Mouse (Mus musculus) yolk sac, embryonic 10.5 days (tissue): ENCODE results near the gene Fam135a.
"Not testable (repeated sequence)": the region's sequence is repeated elsewhere in the genome, so short reads cannot be mapped to it uniquely, and the experiment has no call there.

Source experiments
- DNase-seq: peaks from one replicate; pipeline ENCODE4 v3.0.0-alpha.2; 2017; ENCODE audit warnings: low spot score

Fam135a gene

GRCm38 (mm10) chr1:24066706-24067105 is 33.4 kb downstream of the Fam135a start:
- DNase-seq, result no peak

- no peak for DNase-seq
Observed at GRCm38 (mm10) chr1:24055706-24056105, 44.4 kb downstream of the Fam135a start.

- DNase-seq, result no peak
Observed at GRCm38 (mm10) chr1:24046730-24047510, 53.2 kb downstream of the Fam135a start.

GRCm38 (mm10) chr1:24045627-24046026 is 54.5 kb downstream of the Fam135a start:
- DNase-seq, result no peak

GRCm38 (mm10) chr1:24043007-24043406 is 57.1 kb downstream of the Fam135a start:
- no peak for DNase-seq

DNA sequence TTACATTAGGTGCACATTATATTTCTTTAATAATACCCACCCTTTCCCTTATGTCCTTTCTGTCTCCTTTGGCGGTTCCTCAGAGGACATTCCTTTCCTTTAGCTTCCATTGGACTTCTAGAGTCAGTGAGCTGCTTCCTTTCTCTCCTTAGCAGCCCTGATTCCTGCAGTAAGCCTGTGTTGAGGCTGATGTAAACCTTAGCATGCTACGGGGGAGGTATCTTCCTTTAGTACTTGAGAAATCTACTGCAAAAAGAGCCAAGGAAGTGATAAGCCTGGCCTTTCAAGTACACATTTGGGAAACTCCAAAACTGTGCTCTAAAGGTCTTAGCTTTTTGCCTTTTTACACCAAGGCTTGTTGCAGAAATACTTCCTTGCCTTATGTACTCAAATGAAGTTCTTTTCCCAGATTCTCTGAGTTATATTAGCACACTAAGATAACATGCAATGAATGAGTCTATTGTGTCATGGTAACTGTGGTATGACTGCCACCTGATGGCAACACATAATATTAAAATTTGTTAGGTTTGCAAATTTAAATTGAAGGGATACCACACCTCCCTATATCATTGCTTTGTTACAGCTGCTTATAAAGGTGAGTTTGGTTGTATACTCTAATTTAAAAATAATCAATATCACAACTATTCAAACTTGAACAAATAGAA is 66.2 kb downstream of the Fam135a start:
- DNase-seq, result no peak

DNA sequence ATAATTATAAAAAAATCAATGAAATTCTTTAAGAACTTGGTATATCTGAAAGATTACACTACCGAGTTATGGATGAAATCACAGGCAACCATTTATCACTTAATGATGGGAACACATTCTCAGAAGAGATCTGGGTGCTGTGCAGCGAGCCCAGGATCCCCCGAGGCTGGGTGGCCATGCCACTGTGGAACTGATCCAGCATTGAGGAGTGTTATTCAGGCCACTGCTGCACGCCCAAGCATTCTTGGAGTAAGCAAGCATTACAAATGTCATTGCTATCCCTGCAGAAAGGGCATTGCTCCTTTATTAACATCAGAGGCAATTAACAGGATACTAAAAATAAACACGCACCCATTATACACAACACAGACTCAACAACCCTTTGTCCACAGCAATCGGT is 89.3 kb downstream of the Fam135a start:
- no peak for DNase-seq

GRCm38 (mm10) chr1:24010016-24010415 is 90.1 kb downstream of the Fam135a start:
- no peak for DNase-seq

DNA sequence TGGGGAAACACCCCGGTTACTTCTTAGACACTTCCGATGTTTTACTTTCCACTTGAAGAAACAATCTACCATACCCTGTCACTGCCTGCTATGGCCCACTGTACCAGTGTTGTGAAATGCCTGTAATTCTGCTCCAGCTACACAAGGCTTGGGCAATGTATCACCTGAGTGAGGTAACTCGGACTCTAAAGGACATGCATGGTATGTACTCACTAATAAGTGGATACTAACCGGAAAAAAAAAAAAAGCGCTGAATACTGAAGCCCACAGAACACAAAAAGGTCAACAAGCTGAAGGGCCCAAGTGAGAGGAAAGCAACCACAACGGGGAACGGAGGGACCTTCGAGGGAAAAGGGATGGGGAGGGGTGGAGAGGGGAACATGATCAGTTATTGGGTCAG is 92.5 kb downstream of the Fam135a start:
- no peak for DNase-seq

DNA sequence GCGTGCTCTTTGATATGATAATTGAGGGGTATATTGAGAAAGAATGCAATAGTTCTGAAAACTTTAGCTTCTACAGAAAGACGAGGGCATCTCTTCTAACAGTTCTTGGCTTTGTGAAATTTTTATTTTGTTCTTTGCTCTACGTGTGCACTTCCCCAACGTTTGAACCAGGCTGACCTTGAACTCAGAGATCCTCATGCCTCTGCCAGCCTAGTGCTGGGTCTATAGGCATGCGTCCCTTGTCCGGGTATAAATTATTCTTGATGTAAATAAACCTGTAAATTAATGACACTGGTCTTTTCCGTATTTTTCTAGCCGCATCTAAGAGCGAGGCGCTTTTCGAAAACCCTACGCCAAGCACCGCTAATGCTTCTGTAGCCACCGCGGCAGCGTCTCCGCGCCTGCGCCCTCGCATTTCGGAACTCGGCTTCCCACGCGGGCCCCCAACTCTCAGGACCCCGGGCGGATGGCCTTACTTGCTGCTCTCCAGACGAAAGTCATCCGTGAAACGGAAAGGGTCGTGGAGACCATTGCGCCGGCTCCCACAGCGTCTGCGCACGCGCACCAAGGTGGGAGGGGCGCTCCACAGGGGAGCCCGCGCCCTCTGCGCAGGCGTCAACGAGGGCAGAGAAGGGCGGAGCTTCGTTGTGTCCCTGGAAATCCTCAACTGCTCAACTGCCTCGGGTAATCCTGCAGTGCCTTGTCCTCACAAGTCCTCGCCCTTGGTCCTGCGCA is 94.9 kb downstream of the Fam135a start, which contains the start of gene Sdhaf4:
TSS of gene Sdhaf4 (minus strand) at position 587 of the 735 bp plus-strand sequence.
- DNase-seq, result peak; percentile 90

DNA sequence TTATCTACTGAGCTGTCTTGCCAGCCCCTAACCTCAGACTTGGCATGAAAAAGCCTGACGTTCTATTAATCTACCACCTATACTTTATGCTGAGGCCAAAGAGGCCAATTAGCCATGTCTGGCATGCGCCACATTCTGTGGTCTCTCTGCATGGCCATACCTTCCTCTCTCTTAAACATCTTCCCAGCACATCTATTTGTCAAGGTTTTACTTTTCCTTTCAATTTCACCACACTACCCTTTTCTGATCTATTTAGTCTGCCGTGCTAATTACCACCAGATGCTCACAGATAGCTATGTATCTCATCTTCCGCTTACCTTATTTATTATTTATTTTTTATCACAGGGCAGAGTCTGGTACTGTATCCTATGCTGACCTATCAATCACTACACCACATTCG is 100.8 kb downstream of the Fam135a start:
- no peak for DNase-seq

DNA sequence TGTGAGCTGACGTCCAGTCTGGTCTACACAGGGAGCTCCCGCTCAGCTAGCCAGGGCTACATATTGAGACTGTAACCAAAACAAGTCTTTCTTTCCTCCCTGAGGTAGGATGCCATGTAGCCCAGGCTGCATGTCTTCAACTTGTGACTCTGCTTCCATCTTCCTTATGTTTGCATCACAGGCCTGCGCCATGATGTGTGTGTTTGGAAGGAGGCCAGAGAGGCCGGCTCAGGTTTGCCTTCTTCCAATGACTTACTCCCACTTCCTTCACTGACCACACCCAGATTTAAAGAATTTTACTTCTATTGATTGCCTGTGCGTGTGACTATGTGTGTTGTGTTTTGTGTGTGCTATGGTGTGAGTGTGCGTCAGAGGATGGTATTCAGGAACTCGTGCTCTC is 101.3 kb downstream of the Fam135a start:
- DNase-seq, result no peak

- no peak for DNase-seq
Observed at GRCm38 (mm10) chr1:23998120-23998810, 101.9 kb downstream of the Fam135a start.

DNA sequence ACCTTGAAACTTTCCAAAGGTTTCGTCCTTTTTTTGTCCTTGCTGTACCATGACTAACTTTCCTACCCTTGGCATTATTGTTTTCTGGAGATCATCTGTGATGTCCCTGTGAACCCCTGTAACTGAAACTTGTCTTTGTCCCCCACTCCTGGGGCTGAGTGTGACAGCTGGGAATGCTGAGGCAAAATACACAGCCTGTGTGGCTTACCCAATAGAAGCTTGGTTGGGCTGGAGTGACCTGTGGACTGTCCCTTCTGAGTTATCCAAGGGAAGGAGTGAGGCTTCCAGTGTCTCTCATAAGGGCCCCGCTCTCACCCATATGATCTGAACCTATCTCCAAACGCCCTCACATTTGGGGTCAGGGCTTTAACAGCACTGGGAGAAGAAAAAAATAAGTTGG is 102.6 kb downstream of the Fam135a start:
- no peak for DNase-seq

DNA sequence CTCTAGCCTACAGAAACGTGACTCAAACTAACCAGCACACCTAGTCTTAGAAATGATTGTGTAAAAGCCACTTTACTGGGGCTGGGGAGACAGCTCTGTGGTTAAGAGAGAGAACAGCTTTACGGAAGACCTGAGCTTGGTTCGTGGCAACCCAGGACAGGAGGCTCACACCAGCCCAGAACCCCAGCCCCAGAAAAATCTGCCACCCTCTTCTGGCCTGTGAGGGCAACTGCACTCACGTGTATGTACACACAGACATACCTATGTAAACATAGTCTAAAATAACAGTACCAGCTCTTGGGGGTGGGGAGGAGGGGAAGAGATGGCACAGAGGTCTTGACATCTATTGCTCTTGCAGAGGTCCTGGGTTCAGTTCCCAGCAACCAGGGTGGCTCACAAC is 104.7 kb downstream of the Fam135a start:
- DNase-seq, result no peak

GRCm38 (mm10) chr1:23983118-23983517 is 117.0 kb downstream of the Fam135a start:
- no peak for DNase-seq

DNA sequence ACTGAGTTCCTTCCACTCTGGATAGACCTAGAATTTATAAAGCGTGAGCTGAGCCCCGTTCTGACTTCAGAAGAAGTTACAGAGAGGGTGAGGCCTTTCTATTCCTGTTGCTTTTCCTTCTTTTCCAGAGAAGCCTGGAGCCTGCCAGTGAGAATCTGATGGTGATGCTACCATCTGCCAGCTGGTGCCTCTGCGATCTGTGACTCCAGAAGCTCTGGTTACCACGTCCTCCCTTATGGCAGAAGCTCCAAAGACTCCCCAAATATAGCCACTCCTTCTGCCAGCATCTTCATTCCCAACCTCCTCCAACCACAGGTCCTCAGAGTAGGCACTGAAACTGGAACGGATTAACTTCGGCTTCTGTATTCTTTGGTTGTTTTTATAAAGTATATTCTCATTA is 121.9 kb downstream of the Fam135a start:
- no peak for DNase-seq

GRCm38 (mm10) chr1:23971159-23971558 is 129.0 kb downstream of the Fam135a start:
- not testable (repeated sequence) for DNase-seq

DNA sequence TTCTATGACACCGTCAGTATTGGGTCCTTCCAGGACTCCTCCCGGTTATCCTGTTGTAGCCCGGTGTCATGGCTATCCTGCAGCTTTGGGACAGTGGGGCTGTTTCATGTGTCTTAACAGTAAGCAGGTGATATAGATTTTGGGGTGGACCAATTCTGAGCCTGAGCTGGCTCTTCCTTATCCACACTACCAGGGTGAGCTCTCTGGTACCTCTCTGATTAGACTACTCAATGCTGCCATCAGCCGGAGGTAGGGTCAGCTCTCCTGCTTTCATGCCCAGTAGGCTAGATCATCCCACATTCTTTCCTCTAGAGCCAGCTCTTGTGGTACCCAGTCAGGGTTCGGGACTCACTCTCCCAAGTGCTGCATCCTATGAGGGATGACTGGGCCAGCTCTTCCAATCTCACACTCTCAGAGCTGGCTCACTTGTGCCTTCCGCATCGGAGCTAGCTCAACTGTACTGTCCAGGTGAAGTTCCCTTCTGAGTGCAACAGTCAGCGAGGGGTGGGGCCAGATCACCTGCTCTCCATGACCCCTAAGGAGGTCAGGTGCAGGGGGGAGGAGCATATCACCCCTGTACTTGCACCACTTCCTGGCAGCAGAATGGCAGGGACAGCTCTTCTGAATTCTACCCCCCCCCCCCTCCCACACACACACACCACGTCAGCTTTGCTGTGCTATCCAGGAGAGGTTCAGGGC is 132.0 kb downstream of the Fam135a start:
- DNase-seq, result no peak

- no peak for DNase-seq
Observed at GRCm38 (mm10) chr1:23966226-23966625, 133.9 kb downstream of the Fam135a start.
